Mouse (Mus musculus) CH12.LX (cell line): ENCODE results near the gene Il27. TPM values are rescaled to one million over a fixed set of nuclear protein-coding genes. Genes with fewer than 3 reads are reported as not detected.

Source experiments
- DNase-seq: peaks from one replicate; pipeline ENCODE4 v3.0.0-alpha.2; 2013; ENCODE audit errors: extremely low read depth
- H3K27ac ChIP-seq: 2 replicates; pipeline ENCODE4 v1.5.1; 2012; ENCODE audit warnings: low read depth, mild to moderate bottlenecking, control low read depth, moderate library complexity; ENCODE audit not compliant: insufficient read depth
- H3K27me3 ChIP-seq: replicated peaks from 2 replicates; pipeline ENCODE3; 2012; ENCODE audit warnings: inconsistent platforms
- H3K36me3 ChIP-seq, 2 experiments: replicated peaks in 1 of 2; 2 replicates each; pipeline versions ENCODE3 to v1.6.1; 2012; ENCODE audit warnings: inconsistent platforms in 1 of 2, low read length in 1 of 2, mild to moderate bottlenecking in 1 of 2, mixed read lengths in 1 of 2, moderate library complexity in 1 of 2; ENCODE audit not compliant: control insufficient read depth in 1 of 2, insufficient read depth in 1 of 2
- H3K4me1 ChIP-seq, 2 experiments: 2 replicates each; pipeline ENCODE4 v1.6.1; 2012; ENCODE audit warnings: inconsistent platforms in 1 of 2, moderate library complexity in 1 of 2; ENCODE audit not compliant: insufficient read depth in 2 of 2, control insufficient read depth in 1 of 2
- H3K4me2 ChIP-seq: 2 replicates; pipeline ENCODE4 v1.6.1; 2012; ENCODE audit warnings: low read depth, mild to moderate bottlenecking, control low read depth; ENCODE audit not compliant: poor library complexity, insufficient read depth, severe bottlenecking
- H3K4me3 ChIP-seq, 3 experiments: fragments of 150-350 bp in 1 of 3; sonication (generic) in 1 of 3; replicated peaks in 1 of 3; 2 replicates each; pipeline versions ENCODE3 to v1.5.1; 2011 to 2012; ENCODE audit warnings: low read depth in 2 of 3, low read length in 2 of 3, mild to moderate bottlenecking in 2 of 3, moderate library complexity in 2 of 3, control low read depth in 1 of 3, improper control_type of control experiment in 1 of 3, inconsistent platforms in 1 of 3, mixed read lengths in 1 of 3; ENCODE audit not compliant: poor library complexity in 1 of 3
- H3K79me2 ChIP-seq: replicated peaks from 2 replicates; pipeline ENCODE4 v1.6.1; 2012; ENCODE audit warnings: mild to moderate bottlenecking, moderate library complexity; ENCODE audit not compliant: control insufficient read depth, poor library complexity, insufficient read depth, severe bottlenecking; ENCODE audit errors: extremely low read depth
- H3K9ac ChIP-seq: 2 replicates; pipeline ENCODE4 v1.6.1; 2012; ENCODE audit warnings: low read depth, mild to moderate bottlenecking, control low read depth, moderate library complexity; ENCODE audit not compliant: insufficient read depth
- H3K9me3 ChIP-seq: replicated peaks from 2 replicates; pipeline ENCODE3; 2012; ENCODE audit warnings: low read length, inconsistent platforms, mixed read lengths
- BHLHE40 ChIP-seq: IDR thresholded peaks from 2 replicates; pipeline ENCODE4 v1.6.1; 2011; ENCODE audit warnings: mild to moderate bottlenecking, low read depth, low read length, improper control_type of control experiment
- CHD2 ChIP-seq: IDR thresholded peaks from 2 replicates; pipeline ENCODE4 v1.6.1; 2011; ENCODE audit warnings: low read length, improper control_type of control experiment
- E2F4 ChIP-seq: IDR thresholded peaks from 2 replicates; pipeline ENCODE4 v1.6.1; 2011; ENCODE audit warnings: low read depth, low read length, improper control_type of control experiment; ENCODE audit not compliant: insufficient replicate concordance
- ELF1 ChIP-seq: IDR thresholded peaks from 2 replicates; pipeline ENCODE4 v1.6.1; 2014; ENCODE audit warnings: low read depth, mild to moderate bottlenecking, inconsistent platforms, low read length, improper control_type of control experiment
- EP300 ChIP-seq: IDR thresholded peaks from 2 replicates; pipeline ENCODE4 v1.6.1; 2011; ENCODE audit warnings: low read length, improper control_type of control experiment
- GABPA ChIP-seq: IDR thresholded peaks from 2 replicates; pipeline ENCODE4 v1.6.1; 2012; ENCODE audit warnings: low read depth, low read length, improper control_type of control experiment, inconsistent platforms; ENCODE audit not compliant: insufficient replicate concordance
- IRF4 ChIP-seq: IDR thresholded peaks from 2 replicates; pipeline ENCODE4 v1.6.1; 2014; ENCODE audit warnings: low read depth, mild to moderate bottlenecking, inconsistent platforms, low read length, improper control_type of control experiment
- KAT2A ChIP-seq: IDR thresholded peaks from 2 replicates; pipeline ENCODE4 v1.6.1; 2012; ENCODE audit warnings: low read length, improper control_type of control experiment, inconsistent platforms; ENCODE audit not compliant: insufficient replicate concordance
- MAFK ChIP-seq: IDR thresholded peaks from 2 replicates; pipeline ENCODE4 v1.6.1; 2011; ENCODE audit warnings: low read length, improper control_type of control experiment; ENCODE audit not compliant: insufficient replicate concordance
- MEF2A ChIP-seq: IDR thresholded peaks from 2 replicates; pipeline ENCODE4 v1.6.1; 2014; ENCODE audit warnings: low read depth, mild to moderate bottlenecking, inconsistent platforms, low read length, improper control_type of control experiment, borderline replicate concordance
- MXI1 ChIP-seq: IDR thresholded peaks from 2 replicates; pipeline ENCODE4 v1.6.1; 2011; ENCODE audit warnings: mild to moderate bottlenecking, low read depth, low read length, improper control_type of control experiment
- MYC ChIP-seq: IDR thresholded peaks from 2 replicates; pipeline ENCODE4 v1.6.1; 2011; ENCODE audit warnings: low read depth, mild to moderate bottlenecking, improper control_type of control experiment, low read length
- PAX5 ChIP-seq: IDR thresholded peaks from 2 replicates; pipeline ENCODE4 v1.6.1; 2012; ENCODE audit warnings: low read length, inconsistent platforms, mixed read lengths
- POLR2A ChIP-seq: IDR thresholded peaks from 2 replicates; pipeline ENCODE4 v1.6.1; 2011; ENCODE audit warnings: low read depth, mild to moderate bottlenecking, improper control_type of control experiment, low read length
- POLR2AphosphoS2 ChIP-seq: IDR thresholded peaks from 2 replicates; pipeline ENCODE4 v1.6.1; 2011; ENCODE audit warnings: low read depth, low read length, improper control_type of control experiment
- RAD21 ChIP-seq: IDR thresholded peaks from 2 replicates; pipeline ENCODE4 v1.6.1; 2011; ENCODE audit warnings: low read depth, mild to moderate bottlenecking, low read length, improper control_type of control experiment, moderate library complexity
- RCOR1 ChIP-seq: conservative IDR thresholded peaks from 2 replicates; pipeline ENCODE4 v1.6.1; 2012; ENCODE audit warnings: low read depth, mild to moderate bottlenecking, inconsistent platforms, low read length, improper control_type of control experiment
- SIN3A ChIP-seq: IDR thresholded peaks from 2 replicates; pipeline ENCODE4 v1.6.1; 2012; ENCODE audit warnings: low read length, improper control_type of control experiment, inconsistent platforms
- TCF12 ChIP-seq: IDR thresholded peaks from 2 replicates; pipeline ENCODE4 v1.6.1; 2014; ENCODE audit warnings: low read depth, mild to moderate bottlenecking, inconsistent platforms, low read length, improper control_type of control experiment
- USF2 ChIP-seq: conservative IDR thresholded peaks from 2 replicates; pipeline ENCODE4 v1.6.1; 2011; ENCODE audit warnings: low read depth, low read length, improper control_type of control experiment
- ZMIZ1 ChIP-seq: IDR thresholded peaks from 2 replicates; pipeline ENCODE4 v1.6.1; 2012; ENCODE audit warnings: low read depth, mild to moderate bottlenecking, inconsistent platforms, low read length, improper control_type of control experiment
- ZNF384 ChIP-seq: IDR thresholded peaks from 2 replicates; pipeline ENCODE4 v1.6.1; 2012; ENCODE audit warnings: low read depth, low read length, improper control_type of control experiment, inconsistent platforms
- dilution Hi-C: fragments of 300-500 bp; cut with MboI; formaldehyde crosslinking; loops from 2 replicates; pipeline ENCODE4 v1.14.3; 2020; ENCODE audit warnings: low sequenced_read_pairs; ENCODE audit not compliant: extremely low pct_unique_long_range_greater_than_20kb, extremely low pct_ligation_motif_present
- in situ Hi-C: fragments of 300-500 bp; cut with MboI; formaldehyde crosslinking; loops from 3 replicates; pipeline ENCODE4 v1.14.3; 2019; ENCODE audit warnings: low sequenced_read_pairs, low pct_ligation_motif_present, low pct_unique_long_range_greater_than_20kb, mixed read lengths
- polyA plus RNA-seq: library from polyadenylated mRNA; unstranded; fragments of >175 nt; gene quantifications from 2 replicates; pipeline ENCODE4 v1.2.1, GENCODE M21; 2012; ENCODE audit warnings: low read depth; ENCODE audit not compliant: insufficient read length
- total RNA-seq, 2 experiments: library from RNA; depleted of rRNA; stranded (reverse); fragments of 300-350 nt in 1 of 2; fragments of >200 nt in 1 of 2; gene quantifications; 2 replicates each; pipeline ENCODE4 v1.2.3; 2012 to 2014

The Il27 gene
- total and polyA plus RNA-seq, 3 experiments: 0.31 TPM; not detected in 2

- Histone ChIP-seq H3K4me3 (no peak within 1 kb of the TSS), H3K4me1 (peaks cover 5 to 10% of the 10 kb centered on the region in 2 experiments), H3K9ac (no peak within 1 kb of the TSS), H3K36me3 (no peaks in the 10 kb centered on the region), H3K27me3 (no peaks in the 10 kb centered on the region)
- dilution Hi-C loops (no loop called here), in situ Hi-C loops (no loop called here)
- no peak for TF ChIP-seq TCF12
- no peak for TF ChIP-seq MXI1
- no peak for TF ChIP-seq BHLHE40
- no peak for TF ChIP-seq ZMIZ1
- no peak for TF ChIP-seq MEF2A
- no peak for TF ChIP-seq KAT2A
- no peak for TF ChIP-seq ZNF384
- no peak for TF ChIP-seq PAX5
- no peak for TF ChIP-seq ELF1
- no peak for TF ChIP-seq EP300
- no peak for TF ChIP-seq GABPA
- TF ChIP-seq POLR2AphosphoS2: no peak
- TF ChIP-seq MYC: no peak
- no peak for TF ChIP-seq IRF4
- TF ChIP-seq, all 38 proteins: peak for 0
- no peaks in the 10 kb centered on the region; the same call in 1 of the 2 replicates for H3K79me2 ChIP-seq
- DNase-seq: no peak
- no peak within 1 kb of the TSS for H3K4me2 ChIP-seq
- H3K27ac ChIP-seq: no peak within 1 kb of the TSS
- H3K9me3 ChIP-seq: no peaks in the 10 kb centered on the region
These were observed 36.2 kb upstream of the Il27 start, which contains the start of gene Nupr1 for GRCm38 (mm10) chr7:126630824-126631518. Nupr1 (minus strand) TSS chr7:126630861.

GRCm38 (mm10) chr7:126629915-126630314 is 35.2 kb upstream of the Il27 start:
- Histone ChIP-seq H3K36me3 (no peaks in the 10 kb centered on the region), H3K9ac (no peak overlapping the region), H3K9me3 (no peaks in the 10 kb centered on the region), H3K4me3 (no peak overlapping the region), H3K4me2 (no peak overlapping the region), H3K4me1 (peaks cover 13 to 20% of the 10 kb centered on the region in 2 experiments), H3K27me3 (no peaks in the 10 kb centered on the region), H3K79me2 (no peaks in the 10 kb centered on the region; the same call in 1 of the 2 replicates), H3K27ac (no peak overlapping the region)
- in situ Hi-C loops: no loop called here
- DNase-seq: no peak
- dilution Hi-C loops: no loop called here
- TF ChIP-seq POLR2AphosphoS2 (no peak), E2F4 (no peak), MXI1 (no peak), TCF12 (no peak), CHD2 (no peak), RCOR1 (no peak), KAT2A (no peak), POLR2A (no peak), SIN3A (no peak), RAD21 (no peak), USF2 (no peak), MAFK (no peak)
